Mouse (Mus musculus) bone marrow macrophage, adult 2 months (primary cell): ENCODE measurements around the gene Slc1a1.

Source experiments
- CTCF ChIP-seq: IDR thresholded peaks from 2 replicates; pipeline ENCODE4 v1.5.1; 2012; ENCODE audit warnings: low read depth, mild to moderate bottlenecking, low read length, moderate library complexity
- POLR2A ChIP-seq: IDR thresholded peaks from 2 replicates; pipeline ENCODE4 v1.6.1; 2012; ENCODE audit warnings: mild to moderate bottlenecking, low read depth, low read length, borderline replicate concordance

DNA sequence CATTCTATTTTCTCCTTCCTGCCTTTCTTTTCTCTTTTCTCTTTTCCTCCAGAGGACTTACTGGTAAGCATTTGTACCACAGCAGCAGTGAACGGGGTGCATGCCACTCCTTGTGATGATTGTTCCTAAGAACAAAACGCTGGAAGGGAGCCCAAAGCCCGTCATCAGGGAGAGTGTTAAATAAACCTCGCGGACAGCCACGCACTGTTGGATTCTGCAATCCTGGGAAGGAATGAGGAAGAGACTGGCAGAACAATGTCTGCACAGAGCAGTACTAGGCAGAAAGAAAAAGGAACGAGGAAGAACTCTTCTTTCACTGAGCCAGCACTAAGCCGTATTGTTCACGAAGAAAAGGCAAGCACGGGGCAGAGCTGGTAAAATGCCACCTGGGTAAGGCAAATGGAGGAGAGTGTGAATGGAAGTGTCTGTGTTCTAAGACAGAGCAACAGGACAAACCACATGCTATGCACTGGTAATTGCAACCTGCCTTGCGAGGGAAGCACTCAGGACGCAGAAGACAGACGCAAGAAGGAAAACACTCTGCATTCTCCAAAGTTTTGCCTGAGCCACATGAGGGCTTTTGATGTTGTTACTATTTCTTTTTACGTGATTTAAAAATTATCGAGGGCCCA is 7.0 kb upstream of the Slc1a1 start:
- no peak for TF ChIP-seq POLR2A
- no peak for TF ChIP-seq CTCF
